8 mouse cellular contexts compared by ENCODE assay signal in the genomic region with DNA sequence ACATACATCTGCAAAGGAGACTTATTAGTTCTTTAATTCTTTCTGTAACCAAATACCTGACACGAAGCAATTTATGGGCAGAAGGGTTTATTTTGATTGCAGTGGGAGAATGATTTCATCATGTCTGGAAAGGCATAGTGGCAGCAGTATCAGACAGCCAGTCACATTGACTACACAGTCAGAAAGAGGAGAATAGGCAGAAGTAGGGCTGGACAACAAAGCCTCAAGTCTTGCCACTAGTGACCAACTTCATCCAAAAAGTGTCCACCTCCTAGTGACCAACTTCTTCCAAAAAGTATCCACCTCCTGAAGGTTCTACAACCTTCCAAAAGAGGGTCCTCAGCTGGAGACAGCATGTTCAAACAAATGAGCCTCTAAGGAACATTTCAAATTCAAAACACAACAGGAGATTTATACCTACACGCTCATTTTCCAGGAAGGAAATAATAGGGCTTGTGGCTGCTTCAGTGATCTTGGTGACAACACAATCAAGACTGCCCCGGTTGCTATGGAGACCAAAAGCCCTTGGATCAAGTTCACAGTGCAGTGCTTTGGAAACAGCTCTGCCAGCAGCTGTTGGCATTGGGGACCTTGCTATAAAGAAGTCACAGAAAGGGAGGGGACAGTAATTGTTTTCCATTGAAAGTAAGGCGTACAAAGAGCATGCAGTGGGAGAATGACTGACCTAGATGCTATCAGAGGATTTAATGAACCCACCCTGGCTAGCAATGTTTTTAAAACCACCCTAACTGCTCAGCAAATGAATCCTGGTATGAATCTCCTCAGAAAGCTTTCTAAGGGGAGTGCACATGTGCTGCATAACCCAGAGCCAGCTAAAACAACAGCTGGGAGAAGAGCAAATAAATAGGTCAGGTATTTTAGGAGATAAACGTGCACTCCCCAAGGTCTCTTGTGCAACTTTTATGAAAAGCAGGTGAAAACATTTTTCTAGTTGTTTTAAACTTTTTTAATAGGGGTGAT.
DNase-seq lines count a peak whose midpoint lies in the region; ATAC-seq and TF ChIP-seq lines count a peak whose summit lies in the region.
"Had no signal": no experiment of that assay in that cellular context is flagged by ENCODE, and none has a peak within 500 bp of the region (broad histone marks: within the 10 kb centered on the region; RNA-seq: fewer than 3 reads in every experiment).

No protein-coding gene starts in this region.

- ATAC-seq in midbrain, embryonic 15.5 days (replicated peaks) = peak; percentile 96
- peak; percentile 53; the same call in 1 of the 2 replicates for ATAC-seq in stomach, postnatal 0 days (ENCODE audit: low FRiP score, low TSS enrichment)

- H3K27me3 ChIP-seq in midbrain, embryonic 15.5 days (replicated peaks) = no peaks in the 10 kb centered on the region
- H3K27me3 ChIP-seq in stomach, postnatal 0 days (ENCODE audit: control insufficient read depth, insufficient read depth, low read length) = no peaks in the 10 kb centered on the region

- no peak overlapping the region for H3K4me2 ChIP-seq in midbrain, embryonic 15.5 days
- no peak overlapping the region for H3K4me2 ChIP-seq in stomach, postnatal 0 days (replicated peaks; ENCODE audit: low read depth)

- H3K4me1 ChIP-seq in midbrain, embryonic 15.5 days = peaks cover 4% of the 10 kb centered on the region; the same call in 1 of the 2 replicates
- H3K4me1 ChIP-seq in stomach, postnatal 0 days (replicated peaks; ENCODE audit: control insufficient read depth, insufficient read depth) = no peaks in the 10 kb centered on the region

- no peak overlapping the region for H3K4me3 ChIP-seq in midbrain, embryonic 15.5 days
- no peak overlapping the region for H3K4me3 ChIP-seq in stomach, postnatal 0 days (ENCODE audit: low read depth, low read length)
- H3K4me3 ChIP-seq: myocyte had no signal

- no peak for TF ChIP-seq EP300 in stomach, postnatal 0 days (optimal IDR thresholded peaks at IDR 0.05)

- peak overlapping the region; percentile 56 for H3K27ac ChIP-seq in midbrain, embryonic 15.5 days
- H3K27ac ChIP-seq in stomach, postnatal 0 days (replicated peaks) = no peak overlapping the region

- DNase-seq in adipocyte (ENCODE audit: low spot score) = peak; percentile 12
- peak; percentile 63 to 71 for DNase-seq in adrenal gland, postnatal 36 days
- DNase-seq in frontal cortex, postnatal 36 days (ENCODE audit: low spot score in 2 of 2) = peak; percentile 8 to 11
- DNase-seq in kidney, postnatal 25 days = peak; percentile 20 to 65
- DNase-seq in stomach, postnatal 0 days (ENCODE audit: low spot score) = peak; percentile 30
- DNase-seq in spleen, adult 12 weeks (ENCODE audit: low spot score) = no peak

- WGBS in midbrain, embryonic 15.5 days = 35% methylated on average over 5 of the region's 5 CpGs
- 37% methylated on average over 5 of the region's 5 CpGs for WGBS in stomach, postnatal 0 days

- H3K36me3 ChIP-seq in midbrain, embryonic 15.5 days (replicated peaks) = no peaks in the 10 kb centered on the region
- no peaks in the 10 kb centered on the region for H3K36me3 ChIP-seq in stomach, postnatal 0 days (ENCODE audit: control insufficient read depth, insufficient read depth, low read length)

- no peaks in the 10 kb centered on the region for H3K9me3 ChIP-seq in midbrain, embryonic 15.5 days
- no peaks in the 10 kb centered on the region for H3K9me3 ChIP-seq in stomach, postnatal 0 days (ENCODE audit: control insufficient read depth, low read length)

- H3K9ac ChIP-seq in midbrain, embryonic 15.5 days = no peak overlapping the region
- no peak overlapping the region for H3K9ac ChIP-seq in stomach, postnatal 0 days (ENCODE audit: low read length)

- no peak for TF ChIP-seq CTCF in stomach, postnatal 0 days (IDR thresholded peaks at IDR 0.05; ENCODE audit: low read depth)
